Mouse (Mus musculus): ENCODE data around the gene Clmn.

Clmn gene

DNA sequence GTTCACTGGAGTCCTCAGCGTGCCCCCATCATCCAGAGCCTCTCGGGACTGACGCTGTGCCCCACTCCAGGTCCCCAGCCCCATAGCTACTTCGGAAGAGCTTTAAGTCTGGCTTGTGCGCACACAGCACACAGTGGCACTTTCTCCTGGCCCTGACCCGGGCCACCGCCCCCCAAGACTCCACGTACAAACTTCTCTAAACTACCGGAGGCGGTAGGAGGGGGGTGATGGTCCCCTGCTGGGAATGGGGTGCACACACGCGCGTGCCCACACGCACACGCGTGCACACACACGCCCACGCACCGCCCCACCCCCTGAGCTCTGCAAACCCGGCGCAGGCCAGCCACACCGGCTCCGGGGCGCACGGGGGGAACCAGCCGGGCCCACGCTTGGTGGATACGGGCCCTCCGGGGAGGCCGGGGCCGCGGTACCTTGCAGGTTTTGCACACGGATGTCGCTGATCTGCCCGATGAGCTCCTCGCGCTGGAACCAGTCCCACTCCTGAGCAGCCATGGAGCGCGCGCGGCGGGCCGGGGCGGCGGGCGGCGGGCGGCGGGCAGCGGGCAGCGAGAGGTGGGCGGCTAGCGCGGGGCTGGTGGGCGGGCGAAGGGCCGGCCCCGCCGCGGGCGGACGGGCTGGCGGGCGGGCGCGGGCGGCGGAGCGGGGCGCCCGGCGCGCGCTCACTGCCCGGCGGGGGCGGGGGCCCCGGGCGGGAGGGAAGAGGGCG, at the start of gene Clmn:
TSS of gene Clmn (minus strand) at position 638 of the 727 bp plus-strand sequence.
- peak; percentile 54 for DNase-seq (ENCODE audit: low read depth, low spot score)

DNA sequence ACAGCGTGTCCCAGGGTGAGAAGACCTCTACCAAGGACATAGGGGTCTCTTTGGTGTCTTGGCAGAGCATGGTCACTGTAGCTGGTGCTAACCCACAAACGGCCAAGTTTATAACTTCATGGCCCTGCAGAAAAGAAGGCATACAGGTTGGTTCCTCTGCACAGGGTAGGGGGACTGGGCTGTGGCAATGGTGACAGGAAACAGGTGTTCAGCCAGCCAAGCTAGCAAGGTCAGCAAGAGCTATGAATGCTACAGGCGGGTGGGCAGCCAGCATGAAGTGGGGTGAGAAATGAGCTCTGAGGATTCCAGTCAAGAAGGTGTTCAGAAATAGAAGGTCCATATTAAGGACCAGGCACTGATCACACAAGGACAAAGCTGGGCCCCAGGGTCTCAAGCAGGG, 48.1 kb upstream of the Clmn start:
- DNase-seq (ENCODE audit: low read depth, low spot score): no peak

- DNase-seq (ENCODE audit: low read depth, low spot score): no peak
Observed at GRCm38 (mm10) chr12:104912281-104912933, 47.5 kb upstream of the Clmn start.

GRCm38 (mm10) chr12:104909750-104910149, 44.9 kb upstream of the Clmn start:
- DNase-seq (ENCODE audit: low read depth, low spot score): no peak

GRCm38 (mm10) chr12:104908986-104909385, 44.1 kb upstream of the Clmn start:
- DNase-seq (ENCODE audit: low read depth, low spot score): no peak

GRCm38 (mm10) chr12:104908024-104908781, 43.3 kb upstream of the Clmn start:
- DNase-seq (ENCODE audit: low read depth, low spot score): no peak

DNA sequence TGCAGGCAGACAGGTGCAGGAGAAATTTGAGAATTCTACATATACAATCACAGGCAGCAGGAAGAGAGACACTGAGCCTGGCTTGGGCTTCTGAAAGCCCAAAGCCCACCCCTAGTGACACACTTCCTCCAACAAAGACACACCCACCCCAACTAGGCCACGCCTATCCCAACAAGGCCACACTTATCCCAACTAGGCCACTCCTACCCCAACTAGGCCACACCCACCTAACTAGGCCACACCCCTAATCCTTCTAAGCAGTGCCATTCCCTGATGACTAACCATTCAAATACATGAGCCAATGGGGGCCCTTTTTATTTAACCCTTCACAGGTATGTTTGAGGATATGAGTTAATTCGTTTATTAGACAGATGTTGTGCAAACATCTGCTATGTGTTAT, 42.3 kb upstream of the Clmn start:
- peak; percentile 82 for DNase-seq (ENCODE audit: low read depth, low spot score)

GRCm38 (mm10) chr12:104904138-104904537, 39.3 kb upstream of the Clmn start:
- no peak for DNase-seq (ENCODE audit: low read depth, low spot score)

GRCm38 (mm10) chr12:104902392-104903053, 37.6 kb upstream of the Clmn start:
- DNase-seq (ENCODE audit: low read depth, low spot score): peak; percentile 52

GRCm38 (mm10) chr12:104901320-104901719, 36.4 kb upstream of the Clmn start:
- DNase-seq (ENCODE audit: low read depth, low spot score): peak; percentile 54

GRCm38 (mm10) chr12:104899835-104900234, 35.0 kb upstream of the Clmn start:
- no peak for DNase-seq (ENCODE audit: low read depth, low spot score)

DNA sequence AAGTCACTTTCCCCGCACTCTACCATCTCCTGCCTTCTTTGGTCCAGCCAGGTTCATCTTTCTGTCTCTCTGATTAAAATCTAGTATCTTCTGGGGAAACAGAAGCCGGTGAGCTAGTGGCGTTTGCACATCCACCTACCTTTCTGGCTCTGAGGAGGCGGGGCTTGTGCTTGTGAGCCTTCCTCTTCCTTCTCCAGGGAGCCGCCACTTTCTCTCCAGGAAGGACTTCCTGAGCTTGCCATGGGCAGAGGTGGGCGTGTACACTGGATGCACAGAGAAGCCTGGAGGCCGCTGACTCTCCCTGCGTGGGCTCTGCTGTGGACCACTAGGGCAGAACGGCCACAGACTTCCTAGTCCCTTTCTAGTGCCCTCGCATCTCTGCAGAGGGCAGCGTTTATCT, 34.3 kb upstream of the Clmn start:
- DNase-seq (ENCODE audit: low read depth, low spot score): peak; percentile 85

- peak; percentile 91 for DNase-seq (ENCODE audit: low read depth, low spot score)
Observed at GRCm38 (mm10) chr12:104898718-104899117, 33.8 kb upstream of the Clmn start.

GRCm38 (mm10) chr12:104897051-104897618, 32.3 kb upstream of the Clmn start:
- peak; percentile 50 for DNase-seq (ENCODE audit: low read depth, low spot score)

- no peak for DNase-seq (ENCODE audit: low read depth, low spot score)
Observed at GRCm38 (mm10) chr12:104896640-104897039, 31.8 kb upstream of the Clmn start.

GRCm38 (mm10) chr12:104892245-104892644, 27.4 kb upstream of the Clmn start:
- no peak for DNase-seq (ENCODE audit: low read depth, low spot score)

GRCm38 (mm10) chr12:104890066-104890465, 25.2 kb upstream of the Clmn start:
- DNase-seq (ENCODE audit: low read depth, low spot score): no peak

- no peak for DNase-seq (ENCODE audit: low read depth, low spot score)
Observed at GRCm38 (mm10) chr12:104886104-104886503, 21.2 kb upstream of the Clmn start.

DNA sequence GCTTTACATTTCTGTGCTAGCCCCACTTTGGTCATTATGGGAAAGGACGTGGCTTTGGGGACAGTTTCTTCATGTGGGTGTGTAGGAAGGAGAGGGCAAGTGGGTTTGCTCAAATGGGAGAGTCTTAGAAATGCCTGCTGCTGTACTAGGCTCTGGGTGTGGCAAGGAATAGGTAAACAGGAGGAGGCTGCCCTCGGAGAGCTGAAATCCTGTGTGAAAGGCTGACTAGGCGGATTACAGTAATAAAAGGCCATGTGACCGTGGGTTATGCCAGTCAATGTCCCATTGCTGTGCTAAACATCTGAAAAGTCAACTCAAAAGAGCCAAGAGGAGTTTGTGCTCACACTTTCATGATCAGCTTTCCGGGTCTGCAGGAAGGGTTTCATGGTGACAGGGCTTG, 17.7 kb upstream of the Clmn start:
- DNase-seq (ENCODE audit: low read depth, low spot score): no peak

- no peak for DNase-seq (ENCODE audit: low read depth, low spot score)
Observed at GRCm38 (mm10) chr12:104882061-104882460, 17.2 kb upstream of the Clmn start.

DNA sequence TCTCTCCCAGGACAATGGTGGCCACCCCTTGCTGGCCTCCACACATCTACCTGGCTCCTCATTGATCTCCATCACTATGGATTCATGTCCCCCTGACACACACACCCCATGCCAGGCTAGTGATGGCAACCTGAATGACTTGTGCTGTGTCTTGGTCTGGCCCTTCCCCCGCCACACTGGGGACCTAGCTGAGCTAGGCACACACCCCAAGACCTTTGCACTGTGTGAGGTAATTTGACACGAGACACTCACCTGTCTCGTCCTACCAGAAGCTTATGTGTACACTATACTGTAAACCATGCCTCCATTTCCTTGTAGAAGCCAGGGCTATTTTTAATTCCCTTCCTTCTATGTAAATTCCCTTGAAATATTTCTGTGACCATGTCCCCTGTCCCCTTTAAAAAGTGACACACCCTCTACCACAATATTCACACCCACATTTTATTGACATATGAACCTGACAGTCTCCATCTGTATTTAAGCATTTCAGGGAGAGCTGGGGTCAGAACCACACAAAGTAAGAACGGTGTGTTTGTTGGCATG, 16.7 kb upstream of the Clmn start:
- DNase-seq (ENCODE audit: low read depth, low spot score): no peak
